In the genomic region with DNA sequence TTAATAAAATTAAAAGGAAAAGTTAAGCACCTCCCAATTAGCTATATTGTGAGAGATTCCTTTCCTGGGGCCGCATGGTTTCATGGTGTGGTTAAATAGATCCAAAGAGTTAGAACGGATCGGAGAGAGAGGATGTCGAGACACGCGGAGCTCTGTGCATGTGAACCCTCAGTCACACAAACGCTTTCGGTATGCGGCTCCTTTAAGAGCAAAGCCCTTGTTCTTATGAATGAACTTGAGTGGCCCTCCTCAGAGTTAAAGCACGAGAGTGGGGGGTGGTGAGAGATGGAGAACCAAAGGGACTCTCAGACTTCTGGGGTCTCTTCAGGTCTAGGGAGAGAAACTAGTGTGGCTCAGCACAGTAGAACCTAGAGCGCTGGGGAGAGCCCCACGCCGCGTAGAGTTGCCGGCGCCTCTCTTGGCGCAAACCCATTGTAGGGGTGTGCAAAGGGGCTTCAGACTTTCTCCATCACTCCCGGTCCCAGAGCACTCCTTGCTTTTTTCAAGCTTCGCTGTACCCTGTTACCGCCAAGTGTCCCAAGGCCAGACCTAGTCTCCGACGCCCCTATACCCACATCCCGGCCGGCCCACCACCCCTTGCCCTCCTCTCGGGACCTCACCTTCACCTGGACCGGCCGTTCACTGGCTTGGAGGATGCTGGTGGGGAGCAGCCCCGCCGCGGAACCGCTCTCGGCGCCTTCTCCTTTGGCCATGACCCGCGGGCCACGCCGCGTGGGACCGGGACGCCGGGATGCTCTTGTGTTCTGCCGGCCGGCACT, we compare ENCODE assay signal across 8 mouse cellular contexts. TPM values are rescaled to one million over a fixed set of nuclear protein-coding genes. Genes with fewer than 3 reads are reported as not detected.
DNase-seq lines count a peak whose midpoint lies in the region; ATAC-seq and TF ChIP-seq lines count a peak whose summit lies in the region.

No protein-coding gene starts in this region.

- TF ChIP-seq POLR2A in ES-Bruce4 (IDR thresholded peaks at IDR 0.05; ENCODE audit: insufficient read depth, low read length): no peak

- no peak overlapping the region for H3K27ac ChIP-seq in heart, embryonic 11.5 days (ENCODE audit: low read depth, low read length)
- H3K27ac ChIP-seq in ES-Bruce4 (ENCODE audit: insufficient read depth, low read length): no peak overlapping the region
- H3K27ac ChIP-seq in embryonic facial prominence, embryonic 15.5 days (replicated peaks): peak overlapping the region; percentile 45; the same call in 1 of the 2 replicates
- peak overlapping the region; percentile 73 for H3K27ac ChIP-seq in intestine, postnatal 0 days (ENCODE audit: low read depth, low read length)
- H3K27ac ChIP-seq in midbrain, embryonic 14.5 days (replicated peaks; ENCODE audit: low read depth, low read length): peak overlapping the region; percentile 61

- peaks cover 41% of the 10 kb centered on the region for H3K27me3 ChIP-seq in heart, embryonic 11.5 days (ENCODE audit: control insufficient read depth, insufficient read depth, low read length)
- peaks cover 13% of the 10 kb centered on the region for H3K27me3 ChIP-seq in ES-Bruce4 (ENCODE audit: control insufficient read depth, insufficient read depth, low read length, poor library complexity, severe bottlenecking)
- H3K27me3 ChIP-seq in embryonic facial prominence, embryonic 15.5 days: peaks cover 6% of the 10 kb centered on the region; the same call in 1 of the 2 replicates
- H3K27me3 ChIP-seq in intestine, postnatal 0 days (replicated peaks; ENCODE audit: control insufficient read depth, insufficient read depth, low read length): no peaks in the 10 kb centered on the region
- H3K27me3 ChIP-seq in midbrain, embryonic 14.5 days (ENCODE audit: control insufficient read depth, insufficient read depth, low read length): no peaks in the 10 kb centered on the region

- no peak for TF ChIP-seq EP300 in ES-Bruce4 (IDR thresholded peaks at IDR 0.05; ENCODE audit: insufficient read depth, low read depth, low read length)

- H3K36me3 ChIP-seq in heart, embryonic 11.5 days (ENCODE audit: control insufficient read depth, insufficient read depth, low read length): no peaks in the 10 kb centered on the region
- no peaks in the 10 kb centered on the region for H3K36me3 ChIP-seq in ES-Bruce4 (ENCODE audit: control insufficient read depth, insufficient read depth, low read length, poor library complexity, severe bottlenecking)
- H3K36me3 ChIP-seq in embryonic facial prominence, embryonic 15.5 days: no peaks in the 10 kb centered on the region
- H3K36me3 ChIP-seq in intestine, postnatal 0 days (ENCODE audit: control insufficient read depth, insufficient read depth): no peaks in the 10 kb centered on the region
- H3K36me3 ChIP-seq in midbrain, embryonic 14.5 days (ENCODE audit: control insufficient read depth, insufficient read depth, low read length): no peaks in the 10 kb centered on the region

- H3K9ac ChIP-seq in heart, embryonic 11.5 days (ENCODE audit: low read depth, low read length): peak overlapping the region; percentile 29
- H3K9ac ChIP-seq in ES-Bruce4 (ENCODE audit: low read depth, poor library complexity, severe bottlenecking): peak overlapping the region; percentile 41; the same call in 1 of the 2 replicates
- peak overlapping the region; percentile 57 for H3K9ac ChIP-seq in embryonic facial prominence, embryonic 15.5 days
- H3K9ac ChIP-seq in intestine, postnatal 0 days (ENCODE audit: low read depth, low read length): peak overlapping the region; percentile 68
- H3K9ac ChIP-seq in midbrain, embryonic 14.5 days (replicated peaks; ENCODE audit: low read length): peak overlapping the region; percentile 71

- WGBS in heart, embryonic 11.5 days (ENCODE audit: insufficient replicate concordance): under 1% methylated on average over 43 of the region's 43 CpGs
- WGBS in embryonic facial prominence, embryonic 15.5 days: under 1% methylated on average over 43 of the region's 43 CpGs
- WGBS in intestine, postnatal 0 days: under 1% methylated on average over 43 of the region's 43 CpGs
- WGBS in midbrain, embryonic 14.5 days: under 1% methylated on average over 43 of the region's 43 CpGs

- peak overlapping the region; percentile 82 for H3K4me2 ChIP-seq in heart, embryonic 11.5 days
- peak overlapping the region; percentile 100 for H3K4me2 ChIP-seq in embryonic facial prominence, embryonic 15.5 days (replicated peaks)
- peak overlapping the region; percentile 92 for H3K4me2 ChIP-seq in intestine, postnatal 0 days (replicated peaks; ENCODE audit: low read depth)
- peak overlapping the region; percentile 100 for H3K4me2 ChIP-seq in midbrain, embryonic 14.5 days (ENCODE audit: low read length)

- DNase-seq in heart, adult 9 months (ENCODE audit: low spot score in 2 of 2): no peak
- peak; percentile 74 for DNase-seq in midbrain, embryonic 14.5 days
- no peak for DNase-seq in left cerebral cortex, adult 9 months (ENCODE audit: low spot score in 2 of 2)

- no peak for TF ChIP-seq CTCF in ES-Bruce4 (IDR thresholded peaks at IDR 0.05; ENCODE audit: low read depth, low read length)
- no peak for TF ChIP-seq CTCF in intestine, postnatal 0 days (IDR thresholded peaks at IDR 0.05; ENCODE audit: low read depth)

- ATAC-seq in heart, embryonic 11.5 days (replicated peaks; ENCODE audit: insufficient number of reproducible peaks, low FRiP score, low TSS enrichment): no peak
- peak; percentile 36; the same call in 1 of the 2 replicates for ATAC-seq in embryonic facial prominence, embryonic 15.5 days (ENCODE audit: insufficient number of reproducible peaks, low FRiP score, low TSS enrichment, low read depth)
- ATAC-seq in intestine, postnatal 0 days: 0 out of 2 replicates have a peak, but pooled peaks have one; percentile 5
- ATAC-seq in midbrain, embryonic 14.5 days (ENCODE audit: low FRiP score, low TSS enrichment): peak; percentile 49; the same call in 1 of the 2 replicates
- ATAC-seq in erythroid progenitor cell, adult 5-6 weeks (replicated peaks; ENCODE audit: low FRiP score, poor library complexity, severe bottlenecking): no peak

- no peaks in the 10 kb centered on the region for H3K9me3 ChIP-seq in heart, embryonic 11.5 days (replicated peaks; ENCODE audit: control insufficient read depth, low read length)
- no peaks in the 10 kb centered on the region for H3K9me3 ChIP-seq in ES-Bruce4 (replicated peaks; ENCODE audit: control insufficient read depth, insufficient read depth, low read length, poor library complexity, severe bottlenecking)
- no peaks in the 10 kb centered on the region for H3K9me3 ChIP-seq in embryonic facial prominence, embryonic 15.5 days (replicated peaks)
- no peaks in the 10 kb centered on the region for H3K9me3 ChIP-seq in intestine, postnatal 0 days (ENCODE audit: control insufficient read depth)
- H3K9me3 ChIP-seq in midbrain, embryonic 14.5 days (ENCODE audit: control insufficient read depth, low read length): no peaks in the 10 kb centered on the region

- H3K4me3 ChIP-seq in heart, embryonic 11.5 days (ENCODE audit: low read depth, low read length): peak overlapping the region; percentile 51
- H3K4me3 ChIP-seq in ES-Bruce4 (ENCODE audit: low read depth, low read length): peak overlapping the region; percentile 46
- H3K4me3 ChIP-seq in embryonic facial prominence, embryonic 15.5 days (replicated peaks): peak overlapping the region; percentile 67
- H3K4me3 ChIP-seq in intestine, postnatal 0 days (ENCODE audit: low read depth, low read length): peak overlapping the region; percentile 62
- H3K4me3 ChIP-seq in midbrain, embryonic 14.5 days (replicated peaks; ENCODE audit: low read depth, low read length): peak overlapping the region; percentile 68

- peaks cover 19% of the 10 kb centered on the region for H3K4me1 ChIP-seq in heart, embryonic 11.5 days (ENCODE audit: control insufficient read depth, insufficient read depth, low read length)
- no peaks in the 10 kb centered on the region for H3K4me1 ChIP-seq in ES-Bruce4 (ENCODE audit: control insufficient read depth, insufficient read depth, low read length)
- peaks cover 31% of the 10 kb centered on the region for H3K4me1 ChIP-seq in embryonic facial prominence, embryonic 15.5 days
- peaks cover 14% of the 10 kb centered on the region; the same call in 1 of the 2 replicates for H3K4me1 ChIP-seq in intestine, postnatal 0 days (replicated peaks; ENCODE audit: control insufficient read depth, insufficient read depth, low read length)
- H3K4me1 ChIP-seq in midbrain, embryonic 14.5 days (ENCODE audit: control insufficient read depth, insufficient read depth, low read length): peaks cover 25% of the 10 kb centered on the region

RNA-seq across cellular contexts. Expression of a gene that starts 0.5 kb away (rescaled TPM):
- polyA plus RNA-seq in heart, embryonic 11.5 days (2014; fragmentation: Nextera tagmentation; extraction: Ambion mirVana): 1.2 and 1.3 TPM in 2 replicates
- 0.93 and 1.7 TPM in 2 replicates for polyA plus RNA-seq in ES-Bruce4 (2011; ENCODE audit: insufficient read depth, insufficient read length, low read depth, missing spikeins)
- polyA plus RNA-seq in embryonic facial prominence, embryonic 15.5 days (2015; fragmentation: Nextera tagmentation; extraction: Ambion mirVana): 10.5 and 11.4 TPM in 2 replicates
- polyA plus RNA-seq in intestine, postnatal 0 days (2015; fragmentation: Nextera tagmentation; extraction: Ambion mirVana): 189 and 247 TPM in 2 replicates
- polyA plus RNA-seq in midbrain, embryonic 14.5 days (2014; fragmentation: Nextera tagmentation; extraction: Ambion mirVana): 31.2 and 33.4 TPM in 2 replicates
- total RNA-seq in erythroid progenitor cell, adult 5-6 weeks (2015; ENCODE audit: low replicate concordance): not detected in 2 replicates
- not detected in 2 replicates for total RNA-seq in erythroid progenitor cell, adult 5-6 weeks (2017; ENCODE audit: low replicate concordance)

RNA-seq across cellular contexts. Expression of a gene that starts 34.9 kb away (rescaled TPM):
- 1.8 and 2.1 TPM in 2 replicates for polyA plus RNA-seq in heart, embryonic 11.5 days (2014; fragmentation: Nextera tagmentation; extraction: Ambion mirVana)
- polyA plus RNA-seq in ES-Bruce4 (2011; ENCODE audit: insufficient read depth, insufficient read length, low read depth, missing spikeins): 16.8 and 17.1 TPM in 2 replicates
- 38.9 and 49.5 TPM in 2 replicates for polyA plus RNA-seq in embryonic facial prominence, embryonic 15.5 days (2015; fragmentation: Nextera tagmentation; extraction: Ambion mirVana)
- polyA plus RNA-seq in intestine, postnatal 0 days (2015; fragmentation: Nextera tagmentation; extraction: Ambion mirVana): 2.5 and 2.9 TPM in 2 replicates
- polyA plus RNA-seq in midbrain, embryonic 14.5 days (2014; fragmentation: Nextera tagmentation; extraction: Ambion mirVana): 87.7 and 112 TPM in 2 replicates
- total RNA-seq in erythroid progenitor cell, adult 5-6 weeks (2015; ENCODE audit: low replicate concordance): not detected in 2 replicates
- total RNA-seq in erythroid progenitor cell, adult 5-6 weeks (2017; ENCODE audit: low replicate concordance): not detected in 2 replicates

RNA-seq across cellular contexts. Expression of a gene that starts 55.9 kb away (rescaled TPM):
- 13.6 and 14.4 TPM in 2 replicates for polyA plus RNA-seq in heart, embryonic 11.5 days (2014; fragmentation: Nextera tagmentation; extraction: Ambion mirVana)
- 32.7 and 33.0 TPM in 2 replicates for polyA plus RNA-seq in ES-Bruce4 (2011; ENCODE audit: insufficient read depth, insufficient read length, low read depth, missing spikeins)
- polyA plus RNA-seq in embryonic facial prominence, embryonic 15.5 days (2015; fragmentation: Nextera tagmentation; extraction: Ambion mirVana): 21.6 and 23.4 TPM in 2 replicates
- 5.6 and 5.8 TPM in 2 replicates for polyA plus RNA-seq in intestine, postnatal 0 days (2015; fragmentation: Nextera tagmentation; extraction: Ambion mirVana)
- 27.0 and 29.1 TPM in 2 replicates for polyA plus RNA-seq in midbrain, embryonic 14.5 days (2014; fragmentation: Nextera tagmentation; extraction: Ambion mirVana)
- total RNA-seq in erythroid progenitor cell, adult 5-6 weeks (2015; ENCODE audit: low replicate concordance): 1.3 and 3.6 TPM in 2 replicates
- 6.0 and 9.9 TPM in 2 replicates for total RNA-seq in erythroid progenitor cell, adult 5-6 weeks (2017; ENCODE audit: low replicate concordance)

Comparison
In these comparisons a context has a peak if more than half of its experiments do, and no peak if none do; other contexts are left out.
1. ATAC-seq: peak in embryonic facial prominence, embryonic 15.5 days (single experiment), intestine, postnatal 0 days (single experiment) and midbrain, embryonic 14.5 days (single experiment); none in heart, embryonic 11.5 days (single experiment) and erythroid progenitor cell, adult 5-6 weeks (single experiment).
2. H3K27ac ChIP-seq: peak in embryonic facial prominence, embryonic 15.5 days (single experiment), intestine, postnatal 0 days (single experiment) and midbrain, embryonic 14.5 days (single experiment); none in heart, embryonic 11.5 days (single experiment) and ES-Bruce4 (single experiment).
3. Peak in every context shown above with its lines, with median percentiles within 50 percentile points of each other: H3K4me2 ChIP-seq, H3K4me3 ChIP-seq and H3K9ac ChIP-seq.